Mouse (Mus musculus): ENCODE measurements around the gene Eml4. TPM values are rescaled to one million over a fixed set of nuclear protein-coding genes. Genes with fewer than 3 reads are reported as not detected.

The Eml4 gene
- total and polyA plus RNA-seq, 3 experiments: 38.2 to 75.6 (median 60.1) TPM

GRCm38 (mm10) chr17:83306964-83307640 is 43.6 kb upstream of the Eml4 start:
- DNase-seq (ENCODE audit: extremely low read depth): no peak
- Histone ChIP-seq H3K4me3 (replicated peaks in 1 of 3; ENCODE audit: low read depth in 2 of 3, low read length in 2 of 3, poor library complexity in 1 of 3) (no peak overlapping the region), H3K4me1 (ENCODE audit: control insufficient read depth in 1 of 2, insufficient read depth in 2 of 2) (peaks cover 3 to 4% of the 10 kb centered on the region in 2 experiments; a peak in 1 of 4 replicates), H3K27me3 (replicated peaks) (no peaks in the 10 kb centered on the region), H3K27ac (ENCODE audit: insufficient read depth, low read depth) (no peak overlapping the region), H3K79me2 (replicated peaks; ENCODE audit: control insufficient read depth, extremely low read depth, insufficient read depth, poor library complexity, severe bottlenecking) (no peaks in the 10 kb centered on the region), H3K4me2 (ENCODE audit: insufficient read depth, low read depth, poor library complexity, severe bottlenecking) (no peak overlapping the region), H3K9me3 (replicated peaks; ENCODE audit: low read length) (no peaks in the 10 kb centered on the region), H3K9ac (ENCODE audit: insufficient read depth, low read depth) (no peak overlapping the region), H3K36me3 (replicated peaks in 1 of 2; ENCODE audit: control insufficient read depth in 1 of 2, insufficient read depth in 1 of 2, low read length in 1 of 2) (no peaks in the 10 kb centered on the region)
- TF ChIP-seq CTCF (conservative IDR thresholded peaks at IDR 0.05 in 1 of 2, IDR thresholded peaks at IDR 0.05 in 1 of 2; ENCODE audit: low read depth in 2 of 2, low read length in 2 of 2) (no peak), IRF4 (IDR thresholded peaks at IDR 0.05; ENCODE audit: low read depth, low read length) (no peak), ETS1 (conservative IDR thresholded peaks at IDR 0.05; ENCODE audit: low read depth, low read length) (no peak), POLR2AphosphoS2 (IDR thresholded peaks at IDR 0.05; ENCODE audit: low read depth, low read length) (no peak), MAZ (IDR thresholded peaks at IDR 0.05; ENCODE audit: low read depth, low read length) (no peak)
- in situ Hi-C loops (cut with MboI; ENCODE audit: low pct_ligation_motif_present, low pct_unique_long_range_greater_than_20kb, low sequenced_read_pairs) (no loop called here), dilution Hi-C loops (cut with MboI; ENCODE audit: extremely low pct_ligation_motif_present, extremely low pct_unique_long_range_greater_than_20kb, low sequenced_read_pairs) (no loop called here)

DNA sequence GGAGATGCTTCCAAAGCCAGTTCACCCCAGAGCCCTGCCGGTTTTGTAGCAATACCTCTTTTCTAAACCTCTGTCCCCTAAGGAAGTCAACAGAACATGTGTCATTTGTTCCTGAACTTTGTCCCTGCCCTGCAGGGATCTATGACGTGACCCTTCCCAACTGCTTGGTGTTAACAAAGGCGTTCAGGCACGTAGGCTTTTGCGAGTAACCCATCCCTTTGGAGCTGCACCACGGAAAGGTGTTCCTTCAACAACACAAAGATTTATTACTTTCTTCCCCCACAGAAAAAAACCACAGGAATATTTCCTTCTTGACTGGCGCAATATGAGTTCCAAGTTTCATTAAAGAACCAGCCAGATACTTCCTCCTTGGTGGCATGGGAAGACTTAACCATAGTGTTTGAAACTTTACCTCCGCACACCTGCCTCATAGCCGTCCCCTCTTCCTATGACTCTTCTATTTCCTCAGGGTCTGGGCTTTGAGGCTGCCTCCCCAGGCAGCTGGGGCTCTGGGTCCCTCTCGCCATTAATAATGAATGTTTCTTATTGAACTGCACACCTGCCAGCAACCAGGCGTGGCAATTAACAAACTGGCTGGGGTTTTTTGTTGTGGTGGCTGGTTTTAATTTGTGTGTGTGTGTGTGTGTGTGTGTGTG is 43.0 kb upstream of the Eml4 start:
- DNase-seq (ENCODE audit: extremely low read depth): no peak
- no peaks in the 10 kb centered on the region for H3K9me3 ChIP-seq (replicated peaks; ENCODE audit: low read length)
- in situ Hi-C loops (cut with MboI; ENCODE audit: low pct_ligation_motif_present, low pct_unique_long_range_greater_than_20kb, low sequenced_read_pairs) (no loop called here), dilution Hi-C loops (cut with MboI; ENCODE audit: extremely low pct_ligation_motif_present, extremely low pct_unique_long_range_greater_than_20kb, low sequenced_read_pairs) (no loop called here)
- H3K79me2 ChIP-seq (replicated peaks; ENCODE audit: control insufficient read depth, extremely low read depth, insufficient read depth, poor library complexity, severe bottlenecking): no peaks in the 10 kb centered on the region
- H3K36me3 ChIP-seq (replicated peaks in 1 of 2; ENCODE audit: control insufficient read depth in 1 of 2, insufficient read depth in 1 of 2, low read length in 1 of 2): no peaks in the 10 kb centered on the region
- no peak overlapping the region for H3K9ac ChIP-seq (ENCODE audit: insufficient read depth, low read depth)
- H3K4me3 ChIP-seq (replicated peaks in 1 of 3; ENCODE audit: low read depth in 2 of 3, low read length in 2 of 3, poor library complexity in 1 of 3): no peak overlapping the region
- TF ChIP-seq RAD21 (IDR thresholded peaks at IDR 0.05; ENCODE audit: low read depth, low read length): no peak
- TF ChIP-seq MXI1 (IDR thresholded peaks at IDR 0.05; ENCODE audit: low read depth, low read length): no peak
- TF ChIP-seq TBP (conservative IDR thresholded peaks at IDR 0.05; ENCODE audit: low read depth, low read length): no peak
- no peak for TF ChIP-seq NRF1 (IDR thresholded peaks at IDR 0.05; ENCODE audit: low read depth, low read length)
- no peak for TF ChIP-seq MEF2A (IDR thresholded peaks at IDR 0.05; ENCODE audit: borderline replicate concordance, low read depth, low read length)
- TF ChIP-seq CHD2 (IDR thresholded peaks at IDR 0.05; ENCODE audit: low read length): no peak
- no peak for TF ChIP-seq POLR2AphosphoS2 (IDR thresholded peaks at IDR 0.05; ENCODE audit: low read depth, low read length)
- TF ChIP-seq UBTF (IDR thresholded peaks at IDR 0.05; ENCODE audit: low read depth, low read length): no peak
- TF ChIP-seq NELFE (IDR thresholded peaks at IDR 0.05; ENCODE audit: low read depth, low read length): no peak
- TF ChIP-seq MAZ (IDR thresholded peaks at IDR 0.05; ENCODE audit: low read depth, low read length): no peak
- TF ChIP-seq ZKSCAN1 (IDR thresholded peaks at IDR 0.05; ENCODE audit: borderline replicate concordance, low read depth, low read length): no peak
- TF ChIP-seq ZMIZ1 (IDR thresholded peaks at IDR 0.05; ENCODE audit: low read depth, low read length): no peak
- no peak for TF ChIP-seq ELF1 (IDR thresholded peaks at IDR 0.05; ENCODE audit: low read depth, low read length)
- TF ChIP-seq SMC3 (IDR thresholded peaks at IDR 0.05; ENCODE audit: low read depth, low read length): no peak
- no peak for TF ChIP-seq RCOR1 (conservative IDR thresholded peaks at IDR 0.05; ENCODE audit: low read depth, low read length)
- no peak for TF ChIP-seq ZC3H11A (IDR thresholded peaks at IDR 0.05; ENCODE audit: low read depth, low read length)
- TF ChIP-seq CHD1 (IDR thresholded peaks at IDR 0.05; ENCODE audit: low read depth, low read length): no peak
- TF ChIP-seq USF1 (IDR thresholded peaks at IDR 0.05; ENCODE audit: low read depth, low read length): no peak
- TF ChIP-seq POLR2A (IDR thresholded peaks at IDR 0.05; ENCODE audit: low read depth, low read length): no peak
- no peak overlapping the region for H3K4me2 ChIP-seq (ENCODE audit: insufficient read depth, low read depth, poor library complexity, severe bottlenecking)
- peaks cover 3 to 4% of the 10 kb centered on the region in 2 experiments; a peak in 1 of 4 replicates for H3K4me1 ChIP-seq (ENCODE audit: control insufficient read depth in 1 of 2, insufficient read depth in 2 of 2)
- H3K27me3 ChIP-seq (replicated peaks): no peaks in the 10 kb centered on the region
- no peak overlapping the region for H3K27ac ChIP-seq (ENCODE audit: insufficient read depth, low read depth)
